ENCODE assay signal across 23 mouse cellular contexts in genomic region chr3:63115216-63115615, GRCm38 (mm10).
DNase-seq lines count a peak whose midpoint lies in the region; ATAC-seq and TF ChIP-seq lines count a peak whose summit lies in the region.
"Had no signal": no experiment of that assay in that cellular context is flagged by ENCODE, and none has a peak within 500 bp of the region (broad histone marks: within the 10 kb centered on the region; RNA-seq: fewer than 3 reads in every experiment).

No protein-coding gene starts in this region.

- H3K9me3 ChIP-seq in limb, embryonic 14.5 days (ENCODE audit: control insufficient read depth, low read length): no peaks in the 10 kb centered on the region
- H3K9me3 ChIP-seq in limb, embryonic 10.5 days (replicated peaks): no peaks in the 10 kb centered on the region
- H3K9me3 ChIP-seq: embryonic facial prominence, embryonic 15.5 days; forebrain, embryonic 12.5 days; forebrain, embryonic 15.5 days; hindbrain, embryonic 12.5 days; hindbrain, embryonic 15.5 days had no signal

- TF ChIP-seq POLR2A in limb, embryonic 14.5 days (IDR thresholded peaks at IDR 0.05; ENCODE audit: borderline replicate concordance, extremely low read depth, insufficient read depth, insufficient read length): no peak

- H3K9ac ChIP-seq in limb, embryonic 14.5 days (ENCODE audit: low read depth, low read length, severe bottlenecking): no peak overlapping the region
- H3K9ac ChIP-seq: embryonic facial prominence, embryonic 15.5 days; forebrain, embryonic 12.5 days; forebrain, embryonic 15.5 days; hindbrain, embryonic 12.5 days; hindbrain, embryonic 15.5 days had no signal

- H3K4me3 ChIP-seq in limb, embryonic 14.5 days (replicated peaks; ENCODE audit: low read length): no peak overlapping the region
- no peak overlapping the region for H3K4me3 ChIP-seq in limb, embryonic 10.5 days
- H3K4me3 ChIP-seq: embryonic facial prominence, embryonic 15.5 days; forebrain, embryonic 12.5 days; forebrain, embryonic 15.5 days; gastrocnemius, adult 2 months; hindbrain, embryonic 12.5 days; hindbrain, embryonic 15.5 days had no signal

- no peaks in the 10 kb centered on the region for H3K4me1 ChIP-seq in limb, embryonic 14.5 days (ENCODE audit: control insufficient read depth, insufficient read depth, low read length)
- no peaks in the 10 kb centered on the region for H3K4me1 ChIP-seq in limb, embryonic 10.5 days
- H3K4me1 ChIP-seq: embryonic facial prominence, embryonic 15.5 days; forebrain, embryonic 12.5 days; forebrain, embryonic 15.5 days; hindbrain, embryonic 12.5 days; hindbrain, embryonic 15.5 days had no signal

- 46% methylated on average over 2 of the region's 2 CpGs for WGBS in limb, embryonic 14.5 days
- WGBS in limb, embryonic 10.5 days: 58% methylated on average over 2 of the region's 2 CpGs

- no peaks in the 10 kb centered on the region for H3K36me3 ChIP-seq in limb, embryonic 14.5 days (ENCODE audit: control insufficient read depth, insufficient read depth, low read length)
- no peaks in the 10 kb centered on the region for H3K36me3 ChIP-seq in limb, embryonic 10.5 days
- H3K36me3 ChIP-seq: embryonic facial prominence, embryonic 15.5 days; forebrain, embryonic 12.5 days; forebrain, embryonic 15.5 days; hindbrain, embryonic 12.5 days; hindbrain, embryonic 15.5 days had no signal

- H3K27ac ChIP-seq in limb, embryonic 14.5 days (replicated peaks; ENCODE audit: low read depth, low read length): no peak overlapping the region
- H3K27ac ChIP-seq in limb, embryonic 10.5 days: no peak overlapping the region
- H3K27ac ChIP-seq: embryonic facial prominence, embryonic 15.5 days; forebrain, embryonic 12.5 days; forebrain, embryonic 15.5 days; gastrocnemius, adult 2 months; hindbrain, embryonic 12.5 days; hindbrain, embryonic 15.5 days had no signal

- H3K4me2 ChIP-seq in limb, embryonic 14.5 days (replicated peaks; ENCODE audit: low read depth, low read length, severe bottlenecking): no peak overlapping the region
- H3K4me2 ChIP-seq: embryonic facial prominence, embryonic 15.5 days; forebrain, embryonic 12.5 days; forebrain, embryonic 15.5 days; heart, embryonic 11.5 days; hindbrain, embryonic 12.5 days; hindbrain, embryonic 15.5 days had no signal

- no peaks in the 10 kb centered on the region for H3K27me3 ChIP-seq in limb, embryonic 14.5 days (ENCODE audit: control insufficient read depth, insufficient read depth, low read length)
- no peaks in the 10 kb centered on the region for H3K27me3 ChIP-seq in limb, embryonic 10.5 days (ENCODE audit: low read depth, poor library complexity, severe bottlenecking)
- H3K27me3 ChIP-seq: embryonic facial prominence, embryonic 15.5 days; forebrain, embryonic 12.5 days; forebrain, embryonic 15.5 days; hindbrain, embryonic 12.5 days; hindbrain, embryonic 15.5 days had no signal

- ATAC-seq in limb, embryonic 14.5 days (ENCODE audit: low FRiP score, low read depth): no peak
- ATAC-seq: forebrain, embryonic 15.5 days; intestine, postnatal 0 days; Patski had no signal

- DNase-seq in embryo, embryonic 10 days (ENCODE audit: low spot score): peak; percentile 3
- no peak for DNase-seq in embryo, embryonic 9.5 days (ENCODE audit: extremely low spot score)
- DNase-seq in limb, embryonic 14.5 days (ENCODE audit: low spot score): peak; percentile 10
- DNase-seq in limb, embryonic 10.5 days (ENCODE audit: low spot score): no peak
- peak; percentile 26 for DNase-seq in embryo, embryonic 11 days
- no peak for DNase-seq in frontal cortex, adult 2 months (ENCODE audit: extremely low spot score in 1 of 2, low spot score in 1 of 2)
- no peak for DNase-seq in adrenal gland, adult 2 months
- DNase-seq: adrenal gland, postnatal 10 days; adrenal gland, postnatal 36 days; cerebellum, adult 18-20 months; cerebellum, adult 9-10 months; cerebellum, postnatal 14 days; gastrocnemius, adult 2 months; gastrocnemius, postnatal 14 days; heart, adult 11 months had no signal

Comparison
In these comparisons a context has a peak if more than half of its experiments do, and no peak if none do; other contexts are left out.
1. DNase-seq: peak in embryo, embryonic 10 days (single experiment), limb, embryonic 14.5 days (single experiment) and embryo, embryonic 11 days (single experiment); none in embryo, embryonic 9.5 days (single experiment), limb, embryonic 10.5 days (single experiment), frontal cortex, adult 2 months (0 of 2) and adrenal gland, adult 2 months (single experiment).